Mouse (Mus musculus) ES-E14 (cell line): Measurements from ENCODE around the gene Upk1a.

Source experiments
- HCFC1 ChIP-seq: IDR thresholded peaks from 2 replicates; pipeline ENCODE4 v1.6.1; 2012; ENCODE audit warnings: low read length, inconsistent platforms, borderline replicate concordance; ENCODE audit not compliant: insufficient read depth
- ZC3H11A ChIP-seq: IDR thresholded peaks from 2 replicates; pipeline ENCODE4 v1.6.1; 2012; ENCODE audit warnings: low read depth, mild to moderate bottlenecking, inconsistent platforms, low read length, borderline replicate concordance

DNA sequence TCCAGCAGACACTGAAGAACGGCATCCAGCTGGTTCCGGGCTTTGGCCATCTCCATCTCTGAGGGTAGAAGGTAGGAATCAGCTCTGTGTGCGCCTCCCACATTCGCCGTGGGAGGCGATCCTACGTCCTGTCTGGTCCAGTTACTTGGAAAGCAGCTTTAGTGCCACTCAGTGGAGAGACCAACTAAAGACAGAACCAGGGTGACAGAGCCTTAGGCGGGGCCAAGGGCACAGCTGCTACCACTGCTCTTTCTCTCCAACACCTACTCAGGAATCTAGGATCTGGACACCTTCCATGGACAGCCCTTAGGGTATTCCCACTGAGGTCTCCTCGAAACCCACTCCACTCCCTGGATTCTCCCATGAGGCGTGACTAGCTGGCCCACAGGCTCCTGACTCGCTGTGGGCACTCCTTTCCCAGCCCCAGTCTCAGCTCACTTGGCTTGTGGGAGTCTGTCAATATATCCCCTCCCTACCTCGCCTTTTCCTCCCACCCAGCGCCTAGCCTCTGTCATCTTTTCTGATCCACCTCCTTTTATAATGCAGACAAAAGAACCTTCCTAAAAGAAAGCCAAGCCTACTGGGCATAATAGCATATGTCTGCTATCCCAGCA lies 54.6 kb downstream of the Upk1a start:
- TF ChIP-seq HCFC1 = no peak
- no peak for TF ChIP-seq ZC3H11A
